Mouse (Mus musculus) E14TG2a.4 (cell line): ENCODE results near the gene Sh2b3.

Experiments used
- CTCF ChIP-seq: conservative IDR thresholded peaks from 2 replicates; pipeline ENCODE4 v1.5.1; 2014; ENCODE audit warnings: low read length
- NANOG ChIP-seq: IDR thresholded peaks from 2 replicates; pipeline ENCODE4 v1.6.1; 2014; ENCODE audit warnings: borderline replicate concordance, low read length, mixed read lengths
- POU5F1 ChIP-seq: IDR thresholded peaks from 2 replicates; pipeline ENCODE4 v1.6.1; 2014; ENCODE audit warnings: low read length, borderline replicate concordance

DNA sequence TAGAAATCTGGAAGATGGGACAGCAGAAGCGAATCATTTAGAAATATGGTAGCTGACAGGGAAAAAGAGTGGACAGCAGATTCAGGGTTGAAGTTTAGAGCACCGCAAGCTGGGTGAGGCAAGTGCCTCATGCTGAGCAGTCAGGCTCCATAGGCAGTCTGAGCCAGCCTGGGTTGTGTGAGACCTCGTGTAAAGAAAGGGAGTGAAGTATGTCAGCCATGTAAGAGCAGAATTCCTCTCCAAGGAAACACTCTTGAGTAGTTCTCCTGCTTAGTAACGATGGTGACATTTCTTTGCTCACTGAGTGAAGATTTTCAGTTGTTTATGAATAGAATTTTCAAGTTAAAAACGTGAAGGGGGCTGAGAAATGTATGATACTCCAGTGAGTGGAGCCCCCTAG is 57.3 kb downstream of the Sh2b3 start:
- TF ChIP-seq CTCF, result no peak
- TF ChIP-seq NANOG, result no peak
- TF ChIP-seq POU5F1, result no peak
